Mouse (Mus musculus) ES-E14 (cell line): Measurements from ENCODE around the gene Tspear.

Experiments used
- CHD2 ChIP-seq: IDR thresholded peaks from 2 replicates; pipeline ENCODE4 v1.6.1; 2014; ENCODE audit warnings: mild to moderate bottlenecking, low read depth, low read length, inconsistent platforms
- HCFC1 ChIP-seq: IDR thresholded peaks from 2 replicates; pipeline ENCODE4 v1.6.1; 2012; ENCODE audit warnings: low read length, inconsistent platforms, borderline replicate concordance; ENCODE audit not compliant: insufficient read depth
- MAFK ChIP-seq: IDR thresholded peaks from 2 replicates; pipeline ENCODE4 v1.6.1; 2014; ENCODE audit warnings: mild to moderate bottlenecking, low read depth, low read length, inconsistent platforms; ENCODE audit not compliant: insufficient read depth
- ZC3H11A ChIP-seq: IDR thresholded peaks from 2 replicates; pipeline ENCODE4 v1.6.1; 2012; ENCODE audit warnings: low read depth, mild to moderate bottlenecking, inconsistent platforms, low read length, borderline replicate concordance

GRCm38 (mm10) chr10:77677562-77677961, 8.8 kb upstream of the Tspear start:
- TF ChIP-seq HCFC1, result no peak
- no peak for TF ChIP-seq CHD2
- no peak for TF ChIP-seq MAFK
- TF ChIP-seq ZC3H11A, result no peak
